Mouse (Mus musculus) thymus, postnatal 0 days (tissue): ENCODE data around the gene Prr15. TPM values are rescaled to one million over a fixed set of nuclear protein-coding genes. Genes with fewer than 3 reads are reported as not detected.
A peak's percentile ranks its signal among the peaks of the same experiment; 100 is the strongest.

Experiments
- DNase-seq: peaks from one replicate; pipeline ENCODE4 v3.0.0-alpha.2; 2015; ENCODE audit warnings: low spot score
- polyA plus RNA-seq: library from polyadenylated mRNA; unstranded; fragments of >200 nt; fragmentation: Nextera tagmentation; extraction: Ambion mirVana; gene quantifications from 2 replicates; pipeline ENCODE4 v1.2.1, GENCODE M21; 2015

Prr15 gene
- polyA plus RNA-seq, 1 experiment from 2014 or later, result 1.4 TPM

DNA sequence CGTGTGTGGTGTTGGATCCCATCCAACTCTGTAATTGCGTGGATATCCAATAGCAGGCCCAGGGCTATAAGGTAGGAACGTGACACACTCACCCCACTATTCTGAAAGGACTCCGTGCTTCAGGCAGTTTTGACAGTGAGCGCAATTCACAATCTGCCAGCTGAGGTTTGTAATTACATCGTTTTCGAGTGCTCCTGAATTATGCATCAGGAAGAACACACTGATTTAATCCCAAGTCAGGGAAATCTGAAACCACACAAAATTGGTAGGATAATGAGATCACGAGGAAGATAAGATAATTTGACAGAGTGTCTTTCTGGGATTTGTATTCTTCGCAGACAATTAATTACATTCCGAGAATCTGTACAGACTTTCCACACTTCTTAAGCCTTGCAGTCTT, 6.1 kb downstream of the Prr15 start:
- DNase-seq, result no peak

DNA sequence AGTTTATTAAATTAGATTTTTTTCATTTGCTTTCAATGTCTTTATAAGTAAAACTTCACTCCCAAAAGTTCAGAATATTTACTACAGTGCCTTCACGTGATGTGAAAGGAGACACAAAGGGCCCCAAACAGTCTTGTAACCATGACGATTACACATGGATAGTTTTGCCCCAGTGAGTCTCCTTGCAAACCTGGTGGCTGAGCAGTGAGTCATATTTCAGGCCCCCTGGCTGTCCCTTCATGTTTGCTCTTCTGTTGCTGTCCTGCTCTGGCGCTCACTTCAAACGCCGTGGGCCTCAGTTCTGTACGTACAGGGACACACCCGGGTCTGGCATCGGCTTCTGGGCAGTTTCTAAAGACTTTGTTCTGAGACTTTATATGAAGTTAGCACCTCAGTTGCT, 6.6 kb downstream of the Prr15 start:
- no peak for DNase-seq

DNA sequence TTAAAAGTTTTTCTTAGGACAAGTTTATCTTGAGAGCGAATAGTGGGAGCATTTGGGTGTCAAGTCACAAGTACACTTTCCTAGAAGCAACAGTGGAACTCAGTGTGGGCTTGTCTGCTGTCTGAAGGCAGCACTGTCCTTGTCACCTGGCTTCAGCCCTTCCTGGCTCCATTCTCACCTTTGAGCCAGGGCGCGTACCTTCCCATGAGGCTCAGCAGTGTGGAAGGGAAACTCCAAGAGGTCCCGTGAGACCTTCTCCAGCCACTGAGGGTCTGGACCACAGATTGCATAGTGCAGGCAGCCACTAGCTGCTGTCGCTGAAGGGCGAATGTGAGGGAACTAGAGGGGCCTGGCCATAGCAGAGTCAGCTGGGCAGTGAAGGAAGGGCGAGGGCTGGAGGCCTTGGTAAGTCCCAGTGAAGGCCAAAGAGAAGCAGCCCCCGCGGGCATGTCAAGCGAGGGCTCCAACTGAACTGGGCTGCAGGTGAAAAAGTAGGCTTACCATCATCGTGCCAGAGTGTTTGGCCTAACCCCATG, 7.5 kb downstream of the Prr15 start:
- no peak for DNase-seq

DNA sequence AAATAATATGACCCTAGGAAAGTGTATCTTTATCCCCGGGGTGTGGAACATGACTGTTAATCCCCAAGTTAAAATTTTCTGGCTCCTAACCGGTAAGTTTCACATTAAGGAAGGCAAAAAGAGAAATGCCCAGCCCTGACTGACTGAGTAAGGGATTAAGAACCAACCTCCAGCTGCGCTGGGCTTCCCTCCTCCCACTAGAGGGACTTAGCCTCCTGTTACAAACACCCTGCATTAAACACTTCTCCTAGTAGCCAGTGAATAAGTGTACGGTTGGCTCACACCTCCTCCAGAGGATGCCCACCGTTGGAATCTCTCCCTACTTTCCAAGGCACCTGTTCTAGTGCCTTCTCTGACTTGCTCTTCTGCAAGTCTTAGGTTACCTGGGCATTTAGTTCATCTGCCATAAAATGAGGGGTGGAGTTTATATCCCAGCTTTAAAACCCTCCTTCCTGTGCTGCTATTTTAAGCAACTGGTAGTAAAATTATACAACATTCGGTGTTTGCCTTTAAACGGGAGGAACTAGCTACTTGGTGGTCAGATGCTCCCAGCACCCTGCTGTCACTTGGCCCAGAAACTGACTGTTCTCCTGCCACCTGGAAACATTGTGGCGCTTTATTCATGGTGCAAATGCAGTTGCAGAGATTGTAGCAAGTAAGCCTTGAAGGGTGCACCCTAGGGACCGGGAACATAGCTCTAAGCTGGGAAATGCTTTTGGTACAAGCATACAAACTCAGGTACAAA, 8.2 kb downstream of the Prr15 start:
- DNase-seq, result no peak

DNA sequence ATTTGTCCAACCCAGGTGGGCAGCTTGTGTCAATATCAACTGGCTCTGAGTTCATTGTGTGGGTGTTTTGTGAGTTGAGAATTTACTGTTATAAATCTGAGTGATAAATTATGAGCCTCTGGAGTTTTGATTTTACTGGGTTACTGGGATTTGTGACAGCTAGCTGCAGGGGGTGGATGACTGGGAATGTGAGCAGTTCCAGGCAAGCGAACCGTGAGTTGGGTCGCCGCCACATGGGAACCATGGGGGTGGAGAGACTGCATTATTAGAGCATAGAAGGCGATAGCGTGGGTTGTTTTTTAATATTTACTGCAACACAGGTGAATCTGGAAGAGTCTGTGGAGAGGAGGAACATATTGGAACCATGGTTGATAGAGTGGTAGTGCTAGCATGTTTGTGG, 11.7 kb downstream of the Prr15 start:
- no peak for DNase-seq

DNA sequence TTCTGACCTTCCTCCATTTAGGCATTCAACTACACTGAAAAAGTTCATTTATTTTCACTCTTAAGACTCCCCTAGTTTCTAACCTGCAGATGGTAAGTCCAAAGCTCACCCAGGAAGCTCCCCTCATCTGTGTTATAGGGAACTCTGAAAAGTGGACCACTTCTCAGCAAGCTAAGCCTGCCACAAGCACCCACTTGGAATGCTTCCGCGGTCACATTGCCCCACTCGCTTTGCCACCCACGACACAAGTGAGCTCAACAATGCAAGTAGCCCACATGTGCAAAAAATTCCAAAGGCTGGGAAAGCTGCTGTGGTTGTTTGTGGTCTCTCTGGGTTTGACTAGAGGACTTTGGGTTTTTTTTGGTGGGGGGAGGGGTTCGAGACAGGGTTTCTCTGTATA, 15.5 kb downstream of the Prr15 start:
- no peak for DNase-seq

DNA sequence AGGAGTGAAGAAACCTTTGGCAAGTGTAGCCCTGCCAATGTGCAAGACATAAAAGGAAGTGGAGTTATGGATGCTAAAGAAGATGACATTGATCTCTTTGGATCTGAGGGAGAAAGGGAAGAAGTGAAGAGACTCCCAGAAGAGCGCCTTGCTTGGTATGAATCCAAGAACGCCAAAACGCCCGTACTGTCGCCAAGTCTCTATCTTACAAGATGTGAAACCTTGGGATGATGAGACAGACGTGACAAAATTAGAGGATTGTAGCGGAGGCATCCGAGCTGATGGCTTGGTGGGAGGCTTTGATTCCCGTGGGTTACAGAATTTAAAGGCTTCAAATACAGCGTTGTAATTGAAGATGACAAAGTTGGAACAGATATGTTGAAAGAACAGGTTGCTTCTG, 16.6 kb downstream of the Prr15 start:
- no peak for DNase-seq

DNA sequence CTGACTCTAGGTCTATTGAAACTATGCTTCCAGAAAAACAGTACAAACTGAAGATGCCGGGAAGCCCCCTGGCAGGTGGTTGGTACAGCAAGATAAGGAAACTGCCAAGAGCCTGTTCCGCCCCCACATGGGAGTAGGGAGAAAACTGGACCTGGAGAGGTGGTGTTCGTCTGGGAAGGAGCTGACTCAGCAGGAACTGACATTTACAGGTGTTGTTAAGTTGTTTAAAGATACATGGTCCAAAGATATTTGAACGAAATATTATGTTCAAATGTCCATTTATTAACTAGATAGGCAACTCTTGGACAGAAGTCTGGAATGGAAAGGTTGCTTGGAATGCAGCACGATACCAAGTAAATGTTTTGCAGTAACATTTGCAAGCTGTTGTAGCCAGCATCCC, 26.2 kb downstream of the Prr15 start:
- no peak for DNase-seq

DNA sequence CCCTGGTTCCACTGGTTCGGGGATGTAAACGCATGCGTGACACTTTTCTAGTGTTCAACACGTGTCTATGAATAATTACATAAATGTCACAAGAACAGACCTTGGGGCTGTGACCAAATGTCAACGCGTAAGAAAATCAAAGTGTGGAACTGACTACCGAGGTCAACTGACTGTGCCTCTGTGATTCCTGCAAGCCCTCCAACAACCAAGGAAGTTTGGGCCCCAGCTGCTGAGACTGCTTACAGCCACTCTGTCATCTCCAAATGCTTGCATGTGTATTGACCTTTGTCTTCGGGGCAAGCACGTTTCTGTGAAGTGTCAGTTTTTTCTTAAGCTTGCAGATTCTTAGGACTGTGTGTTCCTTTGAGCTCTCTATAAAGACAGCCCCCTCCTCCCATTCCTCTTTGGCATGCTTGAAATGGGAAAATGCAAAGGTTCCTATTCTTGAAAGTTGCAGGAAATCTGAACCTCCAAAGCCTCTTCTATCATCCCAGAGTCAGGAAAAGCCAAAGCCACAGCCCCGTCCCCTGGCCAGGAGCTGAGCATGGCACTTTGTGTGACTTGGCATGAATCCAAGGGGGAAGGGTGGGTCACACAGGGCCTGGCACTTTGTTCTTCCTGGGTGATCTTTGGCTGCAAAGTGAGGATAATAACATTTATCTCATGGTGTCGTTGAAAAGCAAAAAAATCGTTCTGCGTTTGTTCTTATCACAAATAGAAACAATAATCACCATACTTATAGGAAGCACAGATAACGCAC, 27.5 kb downstream of the Prr15 start:
- no peak for DNase-seq

DNA sequence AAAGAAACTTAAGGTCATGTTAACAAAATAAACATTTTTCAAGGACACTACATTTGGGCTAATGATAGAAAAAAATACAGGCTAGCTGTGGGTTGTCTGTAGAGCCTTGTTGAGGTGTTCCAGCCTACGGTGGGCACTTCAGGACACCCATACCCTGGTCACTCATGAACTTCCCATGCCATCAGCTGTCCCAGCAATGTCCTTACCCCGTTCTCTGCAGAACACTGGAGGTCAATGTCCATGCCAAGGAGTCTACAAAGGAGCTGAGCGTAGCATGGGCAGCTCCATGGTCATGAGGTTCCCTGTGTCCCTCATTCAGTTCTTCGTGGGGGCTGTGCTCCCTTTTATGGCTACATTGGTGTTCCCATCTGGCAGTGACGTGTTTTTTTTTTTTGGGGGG, 28.1 kb downstream of the Prr15 start:
- DNase-seq, result no peak

DNA sequence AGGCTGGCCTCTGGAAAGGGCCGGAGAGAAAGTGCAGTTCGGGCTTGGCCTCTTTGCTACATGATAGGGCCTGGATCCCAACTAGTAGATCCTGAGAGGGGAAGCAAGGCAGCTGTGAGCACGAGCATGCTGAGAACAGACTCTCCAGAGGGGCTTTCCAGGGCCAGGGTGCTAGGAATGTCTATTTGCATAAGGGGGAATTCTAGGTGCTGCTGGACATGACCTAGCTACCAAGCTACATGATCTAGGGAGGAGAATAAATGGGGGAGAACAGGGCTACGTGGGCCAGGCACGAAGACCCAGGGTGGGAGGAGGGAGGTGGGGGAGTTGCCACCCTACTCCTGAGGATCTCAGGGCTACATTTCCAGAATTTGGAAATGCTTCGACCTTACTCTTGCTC, 30.0 kb downstream of the Prr15 start:
- no peak for DNase-seq

DNA sequence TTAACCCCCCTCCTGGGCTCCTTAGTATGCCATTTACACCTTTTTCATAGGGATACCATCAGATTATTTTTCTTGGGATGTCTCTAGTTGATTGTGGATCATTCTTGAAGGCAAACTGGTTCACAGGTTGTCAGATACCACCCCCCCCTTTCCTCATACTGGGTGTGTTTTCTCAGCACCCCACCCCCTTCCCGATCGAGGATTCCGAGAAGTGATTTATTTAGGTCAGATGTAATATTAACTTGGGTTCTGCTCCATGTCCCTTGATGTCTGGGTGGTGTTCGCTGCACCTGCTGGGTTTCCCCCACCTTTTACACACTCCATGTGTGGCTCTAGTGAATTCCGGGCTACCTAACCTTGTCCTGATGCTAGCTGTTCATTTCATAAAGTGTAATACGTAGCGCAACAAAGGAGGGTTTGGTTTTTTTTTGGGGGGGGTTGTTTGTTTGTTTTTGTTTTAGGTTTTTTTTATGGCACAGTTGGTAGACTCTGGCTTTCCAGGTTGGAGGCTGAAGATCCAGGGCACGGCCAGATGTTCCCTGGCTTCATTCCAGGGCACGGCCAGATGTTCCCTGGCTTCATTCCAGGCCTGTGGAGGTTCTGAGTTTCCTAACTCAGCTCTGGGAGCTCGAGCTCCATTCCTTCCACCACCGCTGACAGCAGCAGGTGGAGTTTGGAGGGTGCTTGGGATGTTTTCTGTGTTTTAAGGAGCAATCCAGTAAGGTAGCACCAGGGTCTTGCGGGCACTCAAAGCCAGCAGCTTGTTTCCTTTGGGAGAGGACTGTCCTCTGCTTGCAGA, 37.1 kb downstream of the Prr15 start:
- DNase-seq, result no peak

DNA sequence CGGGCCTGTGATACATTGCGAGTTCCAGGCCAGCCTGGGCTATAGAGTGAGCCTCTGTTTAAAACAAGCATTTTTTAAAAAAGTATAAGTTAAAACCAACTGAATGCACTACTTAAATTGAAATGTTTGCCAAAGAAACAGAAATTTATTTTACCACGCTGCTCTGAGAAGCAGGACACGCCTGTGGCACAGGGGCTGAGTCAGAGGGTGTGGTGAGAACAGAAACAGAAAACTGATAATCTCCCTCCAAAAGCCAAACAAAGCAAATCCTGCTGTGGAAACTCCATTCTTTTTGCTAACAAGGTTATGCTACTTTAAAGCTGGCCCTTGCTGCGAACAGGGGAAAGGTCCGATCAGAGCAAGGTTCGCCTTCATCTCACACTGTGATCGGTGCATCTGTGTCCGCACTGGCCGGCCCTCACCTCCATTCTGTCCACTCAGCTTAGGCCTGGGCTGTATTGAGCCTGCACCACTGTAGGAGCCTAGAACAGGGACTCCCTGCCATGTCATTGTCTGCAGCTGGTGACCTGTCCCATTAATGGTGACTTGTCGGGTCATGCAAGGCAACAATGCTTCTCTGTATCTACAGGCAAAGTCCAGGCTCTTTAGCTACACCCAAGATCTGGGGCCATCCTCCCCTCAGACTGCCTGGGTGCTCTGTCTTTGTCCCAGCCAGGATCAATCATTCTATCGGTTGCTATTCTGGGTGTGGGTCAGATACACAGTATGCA, 38.9 kb downstream of the Prr15 start:
- no peak for DNase-seq

DNA sequence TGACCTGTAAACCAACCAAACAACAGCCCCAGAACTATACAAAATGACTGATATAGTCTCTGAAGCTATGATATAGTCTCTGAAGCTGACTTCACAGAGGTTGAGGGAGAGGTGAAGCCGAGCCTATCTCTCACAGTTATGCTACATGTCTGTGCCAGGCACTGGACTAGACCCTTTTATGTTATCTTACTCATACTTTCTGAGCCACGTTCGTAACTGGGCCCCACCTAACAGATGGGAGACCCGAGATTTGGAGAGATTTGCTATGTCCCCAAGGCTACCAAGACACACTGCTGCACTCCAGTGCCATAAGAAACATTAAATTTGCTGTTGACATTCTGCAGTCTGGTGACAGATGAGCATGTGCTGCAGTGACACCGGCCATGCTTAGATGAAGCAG, 41.0 kb downstream of the Prr15 start:
- DNase-seq, result no peak

DNA sequence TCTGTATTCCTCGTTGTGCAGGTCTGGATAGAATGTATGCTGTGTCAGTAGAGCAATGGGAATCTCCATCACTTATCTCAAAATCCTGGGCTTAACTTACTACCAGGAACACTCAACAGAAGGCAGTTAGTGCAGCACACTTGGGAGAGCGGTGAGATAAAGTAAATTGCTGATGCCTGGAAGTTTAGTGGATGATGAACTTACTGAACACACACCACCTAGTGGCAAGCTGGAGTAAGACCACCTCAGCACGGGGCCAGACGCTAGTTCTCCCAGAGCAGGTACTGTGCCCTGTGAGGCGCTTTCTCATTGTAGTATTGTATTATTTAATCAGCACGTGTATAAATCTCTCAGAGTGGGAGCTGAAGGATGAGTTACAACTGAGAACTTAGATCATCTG, 42.4 kb downstream of the Prr15 start:
- peak; percentile 38 for DNase-seq

DNA sequence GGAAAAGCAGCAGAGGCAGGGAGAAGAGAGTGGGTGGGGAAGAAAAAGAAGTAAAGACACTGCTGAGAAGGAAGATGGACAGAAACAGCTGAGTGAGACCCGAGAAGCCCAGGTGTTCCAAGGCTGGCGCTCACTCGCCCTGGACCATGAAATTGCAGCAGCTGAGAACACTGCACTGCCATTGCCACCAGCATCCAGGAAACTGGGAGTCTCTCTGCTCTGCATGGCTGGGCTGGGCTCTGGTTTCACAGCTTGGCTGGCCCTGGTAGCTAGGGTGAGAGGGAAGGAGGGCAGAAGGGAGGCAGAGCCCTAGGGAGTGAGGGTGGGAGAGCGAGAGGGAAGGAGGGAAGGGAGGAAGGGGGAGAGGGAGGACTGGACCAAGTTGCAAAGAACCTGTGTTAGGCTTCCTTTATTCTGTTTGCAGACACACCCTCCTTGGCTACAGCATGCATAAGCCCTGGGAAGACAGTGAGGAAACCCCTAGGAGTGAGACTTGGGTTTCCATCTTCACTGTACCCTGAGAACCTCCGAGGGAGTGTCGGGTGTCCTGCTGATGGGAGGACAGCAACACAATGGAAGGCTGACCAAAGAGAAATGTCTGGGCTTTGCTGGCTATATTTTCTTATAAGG, 44.4 kb downstream of the Prr15 start:
- DNase-seq, result no peak

DNA sequence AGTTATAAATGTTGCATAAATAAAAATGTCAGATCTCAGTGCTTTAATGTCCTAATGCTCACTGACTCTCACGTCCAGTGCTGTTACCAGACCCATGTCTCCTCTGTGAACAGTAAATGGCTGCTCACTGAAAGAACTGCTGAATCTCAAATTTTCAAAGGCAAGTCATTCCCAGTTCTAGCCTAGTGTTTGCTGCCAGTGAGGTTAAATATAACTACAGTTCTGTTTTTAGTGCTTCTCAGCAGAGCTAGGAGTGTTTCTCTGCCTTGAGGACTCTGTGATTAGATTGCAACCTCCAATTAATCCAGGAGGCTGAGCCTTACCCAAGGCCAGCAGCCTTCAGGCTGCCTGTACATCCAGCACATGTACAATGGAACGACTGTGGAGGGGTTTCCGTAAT, 46.2 kb downstream of the Prr15 start:
- DNase-seq, result no peak

DNA sequence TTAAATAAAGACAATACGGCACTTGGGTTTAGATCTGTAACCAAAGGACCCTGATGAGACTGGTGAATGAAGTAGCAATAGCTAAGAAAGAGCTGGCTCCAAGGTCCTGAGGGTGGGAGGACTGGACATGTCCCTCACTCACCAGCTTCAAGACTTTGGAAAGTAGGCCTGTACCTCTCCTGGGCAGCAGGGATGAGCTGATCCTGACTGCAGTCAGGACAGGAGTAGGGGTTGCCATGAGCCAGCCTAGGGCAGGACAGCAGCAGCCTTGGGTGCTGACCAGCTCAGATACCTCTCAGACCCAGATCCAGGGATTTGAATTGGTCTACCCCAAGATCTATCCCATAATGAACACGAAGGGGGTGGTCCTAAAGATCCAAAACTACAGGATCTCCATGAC, 53.7 kb downstream of the Prr15 start:
- no peak for DNase-seq
